Mouse (Mus musculus) midbrain, embryonic 12.5 days (tissue): ENCODE results near the gene Olfr429. TPM values are rescaled to one million over a fixed set of nuclear protein-coding genes. Genes with fewer than 3 reads are reported as not detected.
"Not testable (repeated sequence)": the region's sequence is repeated elsewhere in the genome, so short reads cannot be mapped to it uniquely, and the experiment has no call there.

Experiments used
- ATAC-seq: fragments of 200-750 bp; cut with Nextera tagmentation; 2 replicates; pipeline ENCODE4 v1.8.0; 2017; ENCODE audit warnings: low read depth, moderate TSS enrichment, moderate library complexity; ENCODE audit not compliant: low FRiP score
- H3K27ac ChIP-seq: fragments of 300-500 bp; sonication (generic); replicated peaks from 2 replicates; pipeline ENCODE4 v1.5.1; 2016; ENCODE audit warnings: mild to moderate bottlenecking
- H3K27me3 ChIP-seq: fragments of 300-500 bp; sonication (generic); 2 replicates; pipeline ENCODE4 v1.6.1; 2016; ENCODE audit warnings: mild to moderate bottlenecking
- H3K36me3 ChIP-seq: fragments of 300-500 bp; sonication (generic); 2 replicates; pipeline ENCODE4 v1.6.1; 2016
- H3K4me1 ChIP-seq: fragments of 300-500 bp; sonication (generic); 2 replicates; pipeline ENCODE4 v1.6.1; 2016
- H3K4me2 ChIP-seq: fragments of 300-500 bp; sonication (generic); replicated peaks from 2 replicates; pipeline ENCODE4 v1.6.1; 2016; ENCODE audit warnings: mild to moderate bottlenecking, moderate library complexity
- H3K4me3 ChIP-seq: fragments of 300-500 bp; sonication (generic); 2 replicates; pipeline ENCODE4 v1.5.1; 2016; ENCODE audit warnings: mild to moderate bottlenecking
- H3K9ac ChIP-seq: fragments of 300-500 bp; sonication (generic); replicated peaks from 2 replicates; pipeline ENCODE4 v1.6.1; 2016; ENCODE audit warnings: mild to moderate bottlenecking, moderate library complexity
- H3K9me3 ChIP-seq: fragments of 300-500 bp; sonication (generic); 2 replicates; pipeline ENCODE4 v1.6.1; 2016; ENCODE audit warnings: mild to moderate bottlenecking
- WGBS: fragments of 180-500 bp; shearing (Covaris S2); methylation state at CpG from one replicate; pipeline ENCODE4 v1.1.7; 2016; 5-methylcytosine and 5-hydroxymethylcytosine counted together
- polyA plus RNA-seq: library from polyadenylated mRNA; unstranded; fragments of >200 nt; fragmentation: Nextera tagmentation; extraction: Ambion mirVana; gene quantifications from 2 replicates; pipeline ENCODE4 v1.2.1, GENCODE M21; 2016

The Olfr429 gene
- not detected in 2 replicates for polyA plus RNA-seq

DNA sequence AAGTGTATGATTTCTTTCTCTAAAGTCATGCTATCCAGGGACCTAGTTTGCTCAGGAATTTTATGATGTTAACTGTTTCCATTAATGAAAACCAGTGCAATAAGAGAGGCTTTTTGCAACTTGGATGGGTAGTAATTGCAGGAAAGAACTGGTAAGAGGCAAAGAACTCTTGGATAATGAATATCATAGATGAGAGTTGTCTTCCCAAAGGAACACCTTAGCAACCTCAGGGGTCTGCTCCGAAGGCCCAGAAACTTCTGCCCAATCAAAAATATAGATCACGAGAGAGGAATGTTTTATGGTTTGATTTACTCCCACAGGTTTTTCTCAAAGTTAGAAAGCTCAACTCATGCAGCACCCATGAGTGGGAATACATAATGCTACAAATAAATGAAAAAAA is at the start of gene Olfr429:
Gene Olfr429 (plus strand): TSS at position 301 of the 400 bp plus-strand sequence.
- 95% methylated on average over 2 of the region's 2 CpGs for WGBS
- H3K27me3 ChIP-seq, result no peaks in the 10 kb centered on the region
- no peak for ATAC-seq

DNA sequence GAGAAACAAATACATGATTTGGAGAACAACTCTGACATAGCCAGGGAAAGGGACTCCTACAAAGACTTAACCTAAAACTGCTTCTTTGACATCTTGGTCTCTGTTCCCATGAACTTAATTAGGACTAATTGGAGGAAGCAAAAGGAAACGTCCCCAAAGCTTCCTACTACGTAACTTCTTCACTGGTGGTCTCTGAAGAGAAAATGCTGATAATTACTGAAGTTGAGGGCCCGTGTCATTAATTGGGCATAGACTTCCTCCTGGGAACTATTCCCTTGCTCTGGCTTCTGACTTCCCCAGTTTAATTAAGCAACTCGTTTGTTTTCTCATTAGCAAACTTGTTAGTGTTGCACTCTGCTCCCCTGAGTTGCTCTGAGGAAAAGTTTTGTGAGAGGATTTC is 48.3 kb upstream of the Olfr429 start:
- ATAC-seq, result no peak
- H3K9ac ChIP-seq, result no peak overlapping the region
- H3K9me3 ChIP-seq, result no peaks in the 10 kb centered on the region
- H3K4me2 ChIP-seq, result no peak overlapping the region
- WGBS, result 72% methylated on average over 4 of the region's 4 CpGs
- H3K27ac ChIP-seq, result no peak overlapping the region
- H3K4me1 ChIP-seq, result no peaks in the 10 kb centered on the region
- H3K27me3 ChIP-seq, result no peaks in the 10 kb centered on the region
- H3K4me3 ChIP-seq, result no peak overlapping the region
- H3K36me3 ChIP-seq, result no peaks in the 10 kb centered on the region

More for the DNA sequence above, at the start of gene Olfr429:
- no peak within 1 kb of the TSS for H3K4me2 ChIP-seq
- no peaks in the 10 kb centered on the region for H3K36me3 ChIP-seq
- no peaks in the 10 kb centered on the region for H3K4me1 ChIP-seq
- H3K27ac ChIP-seq, result no peak within 1 kb of the TSS
- H3K9ac ChIP-seq, result no peak within 1 kb of the TSS
- no peak within 1 kb of the TSS for H3K4me3 ChIP-seq
- no peaks in the 10 kb centered on the region for H3K9me3 ChIP-seq

DNA sequence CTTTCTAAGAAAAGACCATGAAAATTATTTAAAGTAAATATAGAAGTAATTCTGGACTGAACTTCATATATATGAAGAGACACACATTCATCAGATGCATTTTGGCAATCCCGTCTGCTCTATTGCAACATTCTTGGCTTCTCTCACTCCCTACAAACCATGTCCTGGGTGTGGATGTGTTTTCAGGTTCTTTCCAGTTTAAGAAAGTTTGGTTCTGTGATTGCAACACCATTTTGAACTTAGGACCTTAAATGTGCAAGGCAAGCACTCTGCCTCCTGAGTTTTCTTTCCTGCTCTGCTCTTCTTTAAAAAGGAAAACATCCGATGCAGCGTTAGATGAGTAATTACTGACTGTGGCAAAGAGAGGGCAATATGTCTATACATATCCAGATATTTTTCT is 45.7 kb upstream of the Olfr429 start:
- no peak overlapping the region for H3K4me3 ChIP-seq
- no peaks in the 10 kb centered on the region for H3K27me3 ChIP-seq

DNA sequence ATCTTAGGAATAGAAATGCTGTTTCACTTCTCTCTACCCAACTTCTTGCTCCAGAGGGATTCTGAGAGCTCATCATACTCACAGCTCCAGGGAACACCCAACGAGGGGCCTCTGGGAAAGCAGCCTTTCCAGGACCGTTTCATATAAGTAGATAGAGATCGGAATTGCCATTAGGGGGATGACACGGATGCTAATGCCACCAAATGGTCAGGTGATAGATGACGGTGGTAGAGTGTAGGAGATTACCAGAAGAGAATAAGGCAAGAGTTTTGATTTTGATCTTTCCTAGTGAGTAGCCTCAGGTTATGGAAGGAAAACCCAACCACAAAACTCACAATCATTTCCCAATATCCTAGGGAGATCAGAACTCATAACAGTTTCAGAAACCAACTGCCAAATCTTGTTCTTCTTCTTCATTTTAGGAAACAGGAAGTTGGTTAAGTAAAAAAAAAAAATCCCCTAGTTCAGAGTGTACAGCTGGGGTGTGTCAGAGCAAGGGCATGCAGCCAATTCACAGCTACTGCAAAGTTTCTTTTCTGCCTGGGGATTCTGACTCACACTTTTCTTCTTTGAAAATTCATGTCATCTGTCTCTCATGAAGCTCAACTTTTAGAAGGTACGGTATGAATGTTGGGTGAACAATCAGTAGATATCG is 43.5 kb upstream of the Olfr429 start, which contains the start of gene Olfr433:
Gene Olfr433 (plus strand): TSS at position 183 of the 655 bp plus-strand sequence.
- Histone ChIP-seq H3K9me3 (no peaks in the 10 kb centered on the region), H3K36me3 (no peaks in the 10 kb centered on the region), H3K27me3 (no peaks in the 10 kb centered on the region), H3K27ac (no peak within 1 kb of the TSS), H3K4me3 (no peak within 1 kb of the TSS), H3K4me2 (no peak within 1 kb of the TSS), H3K4me1 (no peaks in the 10 kb centered on the region), H3K9ac (no peak within 1 kb of the TSS)
- WGBS, result 87% methylated on average over 7 of the region's 7 CpGs
- no peak for ATAC-seq

More for the DNA sequence above, 45.7 kb upstream of the Olfr429 start:
- ATAC-seq, result no peak
- Histone ChIP-seq H3K27ac (no peak overlapping the region), H3K36me3 (no peaks in the 10 kb centered on the region), H3K9me3 (no peaks in the 10 kb centered on the region), H3K4me2 (no peak overlapping the region), H3K4me1 (no peaks in the 10 kb centered on the region), H3K9ac (no peak overlapping the region)
- WGBS, result 90% methylated on average over 3 of the region's 3 CpGs

DNA sequence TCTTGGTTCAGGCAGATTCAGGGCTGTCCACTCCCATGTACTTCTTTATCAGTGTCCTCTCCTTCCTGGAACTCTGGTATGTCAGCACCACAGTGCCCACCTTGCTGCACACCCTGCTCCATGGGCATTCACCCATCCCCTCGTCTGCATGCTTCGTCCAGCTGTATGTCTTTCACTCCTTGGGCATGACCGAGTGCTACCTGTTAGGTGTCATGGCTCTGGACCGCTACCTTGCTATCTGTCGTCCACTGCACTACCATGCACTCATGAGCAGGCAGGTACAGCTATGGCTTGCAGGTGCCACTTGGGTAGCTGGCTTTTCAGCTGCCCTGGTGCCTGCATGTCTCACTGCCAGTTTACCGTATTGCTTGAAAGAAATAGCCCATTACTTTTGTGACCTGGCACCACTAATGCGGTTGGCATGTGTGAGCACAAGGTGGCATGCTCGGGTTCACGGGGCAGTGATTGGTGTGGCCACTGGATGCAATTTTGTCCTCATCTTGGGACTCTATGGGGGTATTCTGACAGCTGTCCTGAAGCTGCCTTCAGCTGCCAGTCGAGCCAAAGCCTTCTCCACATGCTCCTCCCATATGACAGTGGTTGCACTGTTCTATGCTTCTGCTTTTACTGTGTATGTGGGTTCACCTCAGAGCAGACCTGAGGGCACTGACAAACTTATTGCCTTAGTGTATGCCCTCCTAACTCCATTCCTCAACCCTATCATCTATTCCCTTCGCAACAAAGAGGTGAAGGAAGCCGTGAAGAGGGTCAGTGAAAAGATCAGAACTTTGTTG is 41.8 kb upstream of the Olfr429 start:
- not testable (repeated sequence) for H3K27me3 ChIP-seq, H3K4me1 ChIP-seq, H3K36me3 ChIP-seq, H3K4me2 ChIP-seq, H3K4me3 ChIP-seq, H3K9me3 ChIP-seq, H3K9ac ChIP-seq, H3K27ac ChIP-seq
- ATAC-seq, result 0 out of 2 replicates have a peak, but pooled peaks have one; percentile 27
- 89% methylated on average over 12 of the region's 12 CpGs for WGBS

DNA sequence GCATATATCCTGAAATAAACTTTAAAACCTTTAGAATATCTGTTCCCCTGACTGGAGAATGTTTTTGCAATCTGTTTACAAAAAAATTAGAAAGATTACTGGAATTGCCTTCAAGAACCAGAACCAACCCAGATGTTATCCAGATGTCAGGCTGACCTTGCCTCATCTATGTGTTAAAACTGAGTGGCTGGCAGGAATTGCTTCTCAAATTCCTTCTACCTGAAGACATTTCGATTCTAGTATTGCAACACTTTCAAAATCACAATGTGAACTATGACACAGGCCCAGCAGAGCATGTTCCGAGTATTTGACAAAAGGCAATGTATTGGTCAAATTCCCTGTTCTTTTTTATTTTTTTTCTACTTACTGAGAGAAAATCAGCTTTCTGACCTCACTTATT is 39.7 kb upstream of the Olfr429 start:
- Histone ChIP-seq H3K9ac (no peak overlapping the region), H3K4me1 (no peaks in the 10 kb centered on the region), H3K36me3 (no peaks in the 10 kb centered on the region), H3K27me3 (no peaks in the 10 kb centered on the region), H3K9me3 (no peaks in the 10 kb centered on the region), H3K4me3 (no peak overlapping the region), H3K4me2 (no peak overlapping the region), H3K27ac (no peak overlapping the region)
- no peak for ATAC-seq
- 80% methylated on average over 2 of the region's 2 CpGs for WGBS

DNA sequence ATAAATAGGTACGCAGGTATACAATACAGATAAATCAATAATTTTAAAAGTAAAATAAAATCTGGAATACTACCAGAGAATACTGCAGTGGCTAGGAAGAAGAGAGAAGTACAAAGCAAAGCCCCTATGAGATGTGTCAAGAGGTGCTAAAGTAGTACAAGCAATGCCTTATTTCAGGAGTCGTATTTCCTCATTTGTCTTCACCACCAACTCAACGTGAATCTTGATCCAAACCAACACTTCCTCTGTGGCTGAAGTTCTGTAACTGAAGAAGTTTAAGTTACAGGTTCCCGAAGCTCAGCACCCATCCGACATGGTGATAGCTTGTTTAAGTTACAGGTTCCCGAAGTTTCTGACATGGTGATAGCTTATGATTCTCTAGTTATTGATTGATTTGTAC is 35.9 kb upstream of the Olfr429 start:
- not testable (repeated sequence) for ATAC-seq
- WGBS, result 88% methylated on average over 6 of the region's 6 CpGs

DNA sequence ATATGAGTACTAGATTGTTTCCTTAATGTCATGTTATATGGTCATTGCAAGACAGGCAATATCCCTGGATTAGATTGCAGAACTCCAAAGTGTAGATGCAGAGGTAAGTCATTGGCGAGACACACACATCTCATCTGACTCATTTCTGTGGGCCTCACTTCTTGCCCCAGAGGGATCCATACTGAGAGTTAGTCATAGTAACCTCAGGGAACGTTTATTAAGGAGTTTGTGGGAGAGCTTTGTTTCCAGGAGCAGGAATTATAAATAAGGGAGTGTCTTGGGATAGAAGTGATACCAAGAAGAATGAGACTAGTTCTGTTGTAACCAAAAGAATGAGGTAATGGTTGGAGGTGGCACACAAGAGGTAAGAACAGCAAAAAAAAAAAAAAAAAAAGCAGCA is 35.2 kb upstream of the Olfr429 start, which contains the start of gene Olfr432:
Gene Olfr432 (plus strand): TSS at position 313 of the 400 bp plus-strand sequence.
- Histone ChIP-seq H3K4me1 (no peaks in the 10 kb centered on the region), H3K27me3 (no peaks in the 10 kb centered on the region), H3K9me3 (no peaks in the 10 kb centered on the region), H3K4me2 (no peak within 1 kb of the TSS), H3K27ac (no peak within 1 kb of the TSS), H3K4me3 (no peak within 1 kb of the TSS), H3K36me3 (no peaks in the 10 kb centered on the region), H3K9ac (no peak within 1 kb of the TSS)
- 79% methylated on average over 2 of the region's 2 CpGs for WGBS
- no peak for ATAC-seq

More for the DNA sequence above, 35.9 kb upstream of the Olfr429 start:
- H3K4me3 ChIP-seq, H3K27me3 ChIP-seq, H3K9ac ChIP-seq, H3K4me2 ChIP-seq, H3K9me3 ChIP-seq, H3K4me1 ChIP-seq, H3K27ac ChIP-seq, H3K36me3 ChIP-seq: not testable (repeated sequence)

DNA sequence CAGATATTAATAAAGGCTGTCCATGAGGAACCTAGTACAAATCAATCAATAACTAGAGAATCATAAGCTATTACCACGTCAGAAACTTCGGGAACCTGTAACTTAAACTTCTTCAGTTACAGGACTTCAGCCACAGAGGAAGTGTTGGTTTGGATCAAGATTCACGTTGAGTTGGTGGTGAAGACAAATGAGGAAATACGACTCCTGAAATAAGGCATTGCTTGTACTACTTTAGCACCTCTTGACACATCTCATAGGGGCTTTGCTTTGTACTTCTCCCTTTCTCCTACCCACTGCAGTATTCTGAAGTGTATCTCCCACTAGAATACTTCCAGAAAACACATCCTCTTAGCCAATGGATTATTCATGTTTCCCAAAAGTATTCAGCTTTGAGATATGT is 34.8 kb upstream of the Olfr429 start:
- not testable (repeated sequence) for H3K4me1 ChIP-seq, ATAC-seq, H3K4me3 ChIP-seq, H3K36me3 ChIP-seq, H3K9me3 ChIP-seq, H3K27me3 ChIP-seq, H3K9ac ChIP-seq, H3K27ac ChIP-seq, H3K4me2 ChIP-seq
- 79% methylated on average over 4 of the region's 4 CpGs for WGBS

DNA sequence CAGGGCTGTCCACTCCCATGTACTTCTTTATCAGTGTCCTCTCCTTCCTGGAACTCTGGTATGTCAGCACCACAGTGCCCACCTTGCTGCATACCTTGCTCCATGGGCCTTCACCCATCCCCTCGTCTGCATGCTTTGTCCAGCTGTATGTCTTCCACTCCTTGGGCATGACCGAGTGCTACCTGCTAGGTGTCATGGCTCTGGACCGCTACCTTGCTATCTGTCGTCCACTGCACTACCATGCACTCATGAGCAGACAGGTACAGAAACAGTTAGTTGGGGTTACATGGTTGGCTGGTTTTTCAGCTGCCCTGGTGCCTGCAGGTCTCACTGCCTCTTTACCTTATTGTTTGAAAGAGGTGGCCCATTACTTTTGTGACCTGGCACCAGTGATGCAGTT is 33.6 kb upstream of the Olfr429 start:
- Histone ChIP-seq H3K4me1 (no peaks in the 10 kb centered on the region), H3K27ac (no peak overlapping the region), H3K9me3 (no peaks in the 10 kb centered on the region), H3K27me3 (no peaks in the 10 kb centered on the region), H3K9ac (no peak overlapping the region), H3K36me3 (no peaks in the 10 kb centered on the region), H3K4me2 (no peak overlapping the region), H3K4me3 (no peak overlapping the region)
- no peak for ATAC-seq
- WGBS, result 91% methylated on average over 4 of the region's 4 CpGs

DNA sequence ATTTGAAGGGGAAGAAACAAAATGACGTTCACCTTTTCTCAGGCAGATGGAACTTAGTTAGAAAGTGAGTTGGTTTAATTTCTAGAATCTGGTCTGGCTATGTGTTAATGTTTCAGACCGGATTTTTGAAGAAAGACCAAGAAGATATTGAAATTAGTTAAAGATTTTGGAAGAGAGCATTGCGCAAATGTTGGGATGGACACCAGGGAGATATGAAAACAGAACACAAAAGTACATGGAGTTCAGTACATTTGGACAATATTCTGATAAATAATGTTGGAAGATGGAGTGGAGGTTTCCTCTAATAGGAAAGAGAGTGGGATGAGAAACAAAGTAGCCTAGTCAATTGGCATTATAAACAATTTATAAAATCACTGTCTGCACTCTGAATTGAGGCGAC is 32.6 kb upstream of the Olfr429 start:
- H3K27ac ChIP-seq, result no peak overlapping the region
- no peaks in the 10 kb centered on the region for H3K36me3 ChIP-seq
- H3K27me3 ChIP-seq, result no peaks in the 10 kb centered on the region
- H3K9ac ChIP-seq, result no peak overlapping the region
- ATAC-seq, result no peak
- H3K4me2 ChIP-seq, result no peak overlapping the region
- WGBS, result 88% methylated on average over 4 of the region's 4 CpGs
- H3K4me1 ChIP-seq, result no peaks in the 10 kb centered on the region
- H3K4me3 ChIP-seq, result no peak overlapping the region
- H3K9me3 ChIP-seq, result no peaks in the 10 kb centered on the region

DNA sequence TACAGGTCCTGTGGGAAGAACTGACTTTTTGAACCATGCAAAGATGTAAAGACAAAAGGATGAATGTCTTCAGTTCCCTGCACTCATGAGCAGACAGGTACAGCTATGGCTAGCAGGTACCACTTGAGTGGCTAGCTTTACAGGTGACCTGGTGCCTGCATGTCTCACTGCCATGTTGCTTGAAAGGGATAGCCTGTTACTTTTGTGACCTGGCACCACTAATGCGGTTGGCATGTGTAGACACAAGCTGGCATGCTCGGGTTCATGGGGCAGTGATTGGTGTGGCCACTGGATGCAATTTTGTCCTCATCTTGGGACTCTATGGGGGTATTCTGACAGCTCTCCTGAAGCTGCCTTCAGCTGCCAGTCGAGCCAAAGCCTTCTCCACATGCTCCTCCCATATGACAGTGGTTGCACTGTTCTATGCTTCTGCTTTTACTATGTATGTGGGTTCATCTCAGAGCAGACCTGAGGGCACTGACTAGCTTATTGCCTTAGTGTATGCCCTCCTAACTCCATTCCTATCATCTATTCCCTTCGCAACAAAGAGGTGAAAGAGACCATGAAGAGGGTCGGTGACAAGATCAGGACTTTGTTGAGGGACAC is 32.1 kb upstream of the Olfr429 start:
- Histone ChIP-seq H3K36me3 (no peaks in the 10 kb centered on the region), H3K4me3 (no peak overlapping the region), H3K4me1 (no peaks in the 10 kb centered on the region), H3K9me3 (no peaks in the 10 kb centered on the region), H3K9ac (no peak overlapping the region), H3K4me2 (no peak overlapping the region), H3K27ac (no peak overlapping the region), H3K27me3 (no peaks in the 10 kb centered on the region)
- WGBS, result 87% methylated on average over 5 of the region's 5 CpGs
- no peak for ATAC-seq
